Mouse (Mus musculus): ENCODE results near the gene Bbs7.
"Not testable (repeated sequence)": the region's sequence is repeated elsewhere in the genome, so short reads cannot be mapped to it uniquely, and the experiment has no call there.

Gene Bbs7

GRCm38 (mm10) chr3:36613202-36613907, at the start of gene Bbs7:
TSS of gene Bbs7 (minus strand) at chr3:36613477.
- in situ Hi-C loops (cut with MboI, MseI): no loop called here

GRCm38 (mm10) chr3:36645245-36645559, 31.9 kb upstream of the Bbs7 start:
- in situ Hi-C loops (cut with MboI, MseI): not testable (repeated sequence)

- in situ Hi-C loops (cut with MboI, MseI): no loop called here
Observed at GRCm38 (mm10) chr3:36644554-36645244, 31.4 kb upstream of the Bbs7 start.

- in situ Hi-C loops (cut with MboI, MseI): no loop called here
Observed at GRCm38 (mm10) chr3:36643354-36643753, 30.1 kb upstream of the Bbs7 start.

- in situ Hi-C loops (cut with MboI, MseI): no loop called here
Observed at GRCm38 (mm10) chr3:36642736-36643135, 29.5 kb upstream of the Bbs7 start.

- in situ Hi-C loops (cut with MboI, MseI): no loop called here
Observed at GRCm38 (mm10) chr3:36640787-36641186, 27.5 kb upstream of the Bbs7 start.

- in situ Hi-C loops (cut with MboI, MseI): loop anchor here (10.0 kb wide), 1 partner anchor 1229 kb away; no protein-coding TSS in a partner anchor
Observed at GRCm38 (mm10) chr3:36635449-36635848, 22.2 kb upstream of the Bbs7 start.

GRCm38 (mm10) chr3:36626803-36627202, 13.5 kb upstream of the Bbs7 start:
- in situ Hi-C loops (cut with MboI, MseI): no loop called here

- in situ Hi-C loops (cut with MboI, MseI): no loop called here
Observed at GRCm38 (mm10) chr3:36618181-36618580, 4.9 kb upstream of the Bbs7 start.

GRCm38 (mm10) chr3:36613908-36614255, 605 bp upstream of the Bbs7 start:
- in situ Hi-C loops (cut with MboI, MseI): no loop called here

GRCm38 (mm10) chr3:36612687-36613086, 590 bp downstream of the Bbs7 start:
- in situ Hi-C loops (cut with MboI, MseI): no loop called here

GRCm38 (mm10) chr3:36605894-36606783, 7.1 kb downstream of the Bbs7 start:
- in situ Hi-C loops (cut with MboI, MseI): no loop called here

GRCm38 (mm10) chr3:36599773-36600172, 13.5 kb downstream of the Bbs7 start:
- in situ Hi-C loops (cut with MboI, MseI): not testable (repeated sequence)

GRCm38 (mm10) chr3:36598811-36599210, 14.5 kb downstream of the Bbs7 start:
- in situ Hi-C loops (cut with MboI, MseI): no loop called here

GRCm38 (mm10) chr3:36571827-36572378, 41.4 kb downstream of the Bbs7 start, which contains the start of gene Ccna2:
TSS of gene Ccna2 (minus strand) at chr3:36572150.
- in situ Hi-C loops (cut with MboI, MseI): no loop called here

- in situ Hi-C loops (cut with MboI, MseI): no loop called here
Observed at GRCm38 (mm10) chr3:36571361-36571826, 41.9 kb downstream of the Bbs7 start.

GRCm38 (mm10) chr3:36569836-36570235, 43.4 kb downstream of the Bbs7 start:
- in situ Hi-C loops (cut with MboI, MseI): no loop called here

GRCm38 (mm10) chr3:36563666-36564065, 49.6 kb downstream of the Bbs7 start:
- in situ Hi-C loops (cut with MboI, MseI): no loop called here

- in situ Hi-C loops (cut with MboI, MseI): loop anchor here (10.0 kb wide), 1 partner anchor 1935 kb away; no protein-coding TSS in a partner anchor
Observed at GRCm38 (mm10) chr3:36559606-36560005, 53.7 kb downstream of the Bbs7 start.

GRCm38 (mm10) chr3:36557601-36558000, 55.7 kb downstream of the Bbs7 start:
- in situ Hi-C loops (cut with MboI, MseI): loop anchor here (10.0 kb wide), 1 partner anchor 1937 kb away; no protein-coding TSS in a partner anchor

- in situ Hi-C loops (cut with MboI, MseI): loop anchor here (10.0 kb wide), 1 partner anchor 1942 kb away; no protein-coding TSS in a partner anchor
Observed at GRCm38 (mm10) chr3:36552406-36553047, 60.8 kb downstream of the Bbs7 start, which contains the start of gene Exosc9. TSS of gene Exosc9 (plus strand) at chr3:36552606.
